Mouse (Mus musculus) CD8-positive naive resting alpha-beta T cell, adult 2 months (primary cell): ENCODE results near the gene Map2k5.

Experiments used
- DNase-seq, 2 experiments: peaks; one replicate each; pipeline ENCODE4 v3.0.0; 2022; ENCODE audit warnings: low read depth in 2 of 2, low spot score in 2 of 2

Gene Map2k5

DNA sequence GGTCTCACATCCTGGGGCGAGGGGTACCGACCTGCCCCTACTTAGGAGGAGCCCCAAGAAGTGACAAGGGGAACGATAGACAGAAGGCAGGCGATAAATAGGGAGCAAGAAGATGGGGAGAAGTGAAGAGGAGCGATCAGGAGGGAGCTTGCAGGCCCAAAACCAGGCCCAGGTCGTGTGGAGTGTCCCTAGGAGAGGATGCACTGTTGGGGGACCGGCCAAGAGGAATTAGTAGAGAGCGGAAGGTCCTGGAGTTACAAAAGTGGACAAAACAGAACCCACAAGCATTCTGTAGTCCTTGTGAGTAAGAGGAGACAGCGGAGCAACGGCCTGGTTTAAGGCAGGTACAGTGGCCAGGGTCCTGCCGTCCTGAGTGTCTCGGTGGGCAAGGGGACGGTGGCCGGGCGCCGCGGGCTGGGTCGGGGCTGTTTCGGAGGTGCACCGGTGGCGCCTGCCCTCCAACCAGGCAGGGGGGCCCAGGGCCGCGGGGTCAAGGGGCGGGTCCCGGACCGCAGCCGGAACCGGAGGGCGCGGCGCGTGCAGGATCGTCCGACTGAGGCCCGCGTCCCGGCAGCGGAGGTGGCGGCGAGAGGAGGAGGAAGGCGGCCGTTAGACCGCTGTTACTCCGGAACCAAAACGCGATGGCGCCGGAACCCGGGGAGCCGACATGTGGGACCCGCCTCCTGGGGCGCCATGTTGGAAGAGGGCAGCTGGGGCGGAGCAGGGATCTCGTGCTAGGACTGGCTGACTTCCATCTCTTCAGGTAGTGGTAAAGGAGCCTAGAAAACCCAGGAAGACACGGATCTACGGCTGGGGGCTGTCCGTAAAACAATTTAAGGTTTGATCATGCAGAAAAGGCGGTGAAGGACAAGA lies at the start of gene Map2k5:
Gene Map2k5, minus strand, starts transcription at position 633 of the 873 bp plus-strand sequence.
- DNase-seq, result peak; percentile 85

DNA sequence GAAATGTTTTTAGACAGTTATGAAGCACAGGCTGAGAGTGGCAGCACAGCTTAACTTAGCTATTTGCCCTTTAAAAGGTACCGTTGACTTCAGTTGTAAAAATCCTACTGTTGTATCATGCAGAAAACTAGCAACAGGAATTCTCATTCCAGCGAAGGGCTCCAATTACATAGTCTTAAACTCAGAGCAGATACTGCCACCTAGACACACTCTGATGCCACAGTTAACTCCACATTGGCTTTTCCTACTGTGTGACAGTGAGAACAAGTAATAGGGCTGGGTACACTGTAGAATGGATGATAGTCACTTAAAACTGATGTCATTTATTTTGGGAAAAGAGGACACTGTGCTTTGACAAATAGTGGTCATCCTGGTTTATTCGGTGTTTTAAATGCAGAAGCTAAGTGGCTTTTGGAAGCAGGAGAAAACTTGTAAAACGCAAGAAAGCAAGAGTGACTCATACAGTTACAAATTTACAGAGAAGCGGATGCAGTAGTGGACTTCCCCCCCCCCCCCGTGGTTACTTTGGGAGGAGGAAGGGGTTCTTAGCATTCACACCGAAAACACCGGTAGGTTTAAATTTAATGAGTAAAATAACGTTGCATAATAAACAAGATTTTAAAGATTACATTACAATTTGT lies 43.5 kb upstream of the Map2k5 start:
- DNase-seq, result no peak

DNA sequence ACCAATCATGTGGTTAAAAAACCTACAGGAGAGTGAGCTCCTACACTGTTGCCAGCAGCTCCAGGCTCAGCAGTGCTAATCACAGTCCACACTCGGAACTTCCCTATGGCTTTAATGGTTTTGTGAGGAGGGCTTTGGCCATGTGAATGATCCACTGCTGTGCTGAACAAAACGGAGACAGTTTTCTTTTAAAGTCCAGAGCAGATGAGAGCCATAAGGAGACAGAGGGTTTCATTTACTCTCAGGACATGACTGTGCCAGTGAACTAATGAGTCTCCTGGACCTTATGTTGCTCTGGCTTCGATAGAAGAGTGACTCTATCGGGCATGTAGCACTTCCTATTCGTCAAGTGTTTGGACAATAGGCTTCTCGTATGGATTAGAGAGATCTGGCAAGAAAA lies 42.7 kb upstream of the Map2k5 start:
- no peak for DNase-seq

DNA sequence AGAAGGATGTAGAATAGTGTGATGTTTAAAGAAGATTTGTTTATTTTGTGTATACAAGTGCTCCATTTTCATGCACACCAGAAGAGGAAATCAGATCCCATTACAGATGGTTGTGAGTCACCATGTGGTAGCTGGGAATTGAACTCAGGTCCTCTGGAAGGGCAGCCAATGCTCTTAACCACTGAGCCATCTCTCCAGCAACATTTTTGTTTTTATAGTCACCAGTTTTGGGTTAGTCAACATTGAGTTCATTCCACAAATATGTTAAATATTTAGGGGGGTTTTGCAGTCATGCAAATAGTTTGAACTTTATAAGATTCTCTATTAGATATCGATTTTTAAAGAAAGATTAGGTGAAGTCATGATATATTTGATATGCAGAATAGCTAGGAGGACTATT lies 22.5 kb upstream of the Map2k5 start:
- DNase-seq, result no peak

DNA sequence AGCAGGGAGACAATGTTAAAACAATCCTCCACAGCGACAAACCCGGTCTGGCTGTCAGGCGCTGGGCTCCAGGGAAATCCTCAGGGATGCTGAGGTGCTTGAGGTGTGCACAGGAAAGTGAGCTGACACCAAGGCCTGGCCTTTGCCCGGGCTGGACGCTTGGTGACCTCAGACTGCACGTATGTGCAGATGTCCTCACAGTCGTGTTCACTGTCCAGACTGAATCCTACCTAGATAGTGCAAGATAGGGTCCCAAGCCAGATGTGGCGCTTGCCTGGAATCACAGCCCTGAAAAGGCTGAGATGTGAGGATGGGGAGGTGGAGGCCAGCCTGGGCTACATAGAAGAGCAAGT lies 21.7 kb upstream of the Map2k5 start:
- no peak for DNase-seq

DNA sequence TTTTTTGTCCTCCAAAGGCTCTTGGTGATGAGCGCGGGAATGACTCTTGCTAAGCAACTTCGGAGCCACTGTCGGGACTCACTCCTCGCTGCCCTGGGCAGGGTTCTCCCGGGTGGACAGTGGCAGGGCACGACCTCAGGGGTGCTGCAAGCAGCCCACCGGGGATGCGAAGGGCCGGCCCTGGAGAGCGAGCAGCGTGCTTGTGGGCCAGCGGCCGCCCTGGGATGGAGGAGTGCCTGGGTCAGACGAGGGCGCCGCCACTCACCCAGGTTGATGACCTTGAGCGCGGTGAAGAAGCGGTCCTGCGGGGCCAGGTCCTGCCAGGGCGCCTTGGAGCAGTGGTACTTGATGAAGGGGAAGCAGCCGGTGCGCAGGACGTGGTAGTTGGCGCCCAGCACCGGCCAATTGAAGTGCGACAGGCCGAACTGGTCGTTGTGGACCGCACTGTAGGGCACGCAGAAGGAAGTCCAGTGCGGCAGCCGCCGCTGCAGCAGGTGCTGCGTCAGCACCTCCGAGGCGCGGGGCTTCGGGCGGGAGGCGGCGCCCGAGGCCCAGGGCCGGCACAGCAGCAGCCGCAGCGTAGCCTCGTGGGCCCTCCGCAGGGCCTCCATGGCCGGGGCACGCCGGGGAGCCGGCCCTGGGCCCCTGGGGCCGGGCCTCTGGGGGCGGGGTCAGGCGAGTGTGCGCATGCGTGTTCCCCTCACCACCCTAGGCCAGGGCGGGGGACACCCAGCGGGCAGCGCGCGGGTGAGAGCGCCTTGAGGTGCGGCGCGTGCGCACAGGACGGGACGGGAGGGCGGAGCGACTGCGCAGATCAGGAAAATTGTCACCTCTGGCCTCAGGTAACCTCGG lies 21.1 kb upstream of the Map2k5 start, which contains the start of gene 2300009A05Rik:
Gene 2300009A05Rik, minus strand, starts transcription at position 636 of the 852 bp plus-strand sequence.
- peak; percentile 93 to 94 for DNase-seq

DNA sequence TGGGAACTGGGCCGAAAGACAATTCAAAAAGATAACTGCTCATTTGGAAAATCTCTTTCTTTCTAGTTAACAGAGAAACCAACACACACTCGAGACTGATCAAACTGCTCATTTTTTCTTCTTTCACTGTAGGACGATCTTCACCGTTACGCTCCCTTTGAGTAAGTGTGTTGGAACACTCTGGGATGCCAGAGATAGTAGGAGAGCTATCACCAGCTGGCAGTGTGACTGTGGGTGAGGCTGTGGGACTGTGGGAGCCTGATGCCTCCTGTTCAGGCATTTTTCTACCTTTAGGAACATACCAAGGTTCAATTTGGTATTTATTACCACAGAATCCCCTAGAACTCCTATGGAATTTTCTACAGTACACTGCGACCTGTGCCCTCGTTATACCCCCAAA lies 17.9 kb upstream of the Map2k5 start:
- DNase-seq, result no peak

DNA sequence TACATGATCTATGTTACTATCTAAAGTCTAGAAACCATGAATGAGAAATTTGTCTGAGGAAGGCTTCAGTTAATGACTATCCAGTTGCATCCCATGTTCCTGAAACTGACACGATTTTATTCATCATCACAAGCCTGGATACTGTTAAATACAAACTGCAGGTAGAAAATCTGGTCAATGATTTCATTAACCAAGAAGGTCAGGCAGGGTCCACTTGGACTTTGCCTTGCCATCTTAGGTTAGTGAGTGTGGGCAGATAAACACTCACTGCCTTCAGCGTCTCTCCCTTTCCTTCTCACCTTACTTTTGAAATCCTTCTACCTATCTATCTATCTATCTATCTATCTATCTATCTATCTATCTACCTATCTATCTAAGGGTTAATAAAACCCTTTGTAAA lies 13.6 kb upstream of the Map2k5 start:
- DNase-seq, result no peak

DNA sequence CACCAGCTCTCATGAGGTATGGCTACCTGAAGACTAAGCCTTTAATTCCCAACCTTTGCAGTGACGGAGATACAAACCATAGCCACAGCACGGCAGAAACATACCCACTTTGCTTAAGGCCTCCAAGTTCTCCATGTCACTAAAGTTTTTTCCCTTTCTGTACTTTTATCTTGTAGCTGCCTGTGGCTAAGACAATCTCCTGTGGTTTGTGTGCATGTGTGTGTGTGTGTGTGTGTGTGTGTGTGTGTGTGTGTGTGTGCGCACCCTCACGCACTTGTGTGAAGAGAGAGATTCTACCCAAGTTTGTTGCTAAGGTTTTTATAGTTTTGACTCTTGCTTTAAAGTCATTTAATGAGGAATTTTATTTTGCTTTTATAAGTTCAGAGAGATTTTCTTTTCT lies 5.1 kb upstream of the Map2k5 start:
- no peak for DNase-seq

DNA sequence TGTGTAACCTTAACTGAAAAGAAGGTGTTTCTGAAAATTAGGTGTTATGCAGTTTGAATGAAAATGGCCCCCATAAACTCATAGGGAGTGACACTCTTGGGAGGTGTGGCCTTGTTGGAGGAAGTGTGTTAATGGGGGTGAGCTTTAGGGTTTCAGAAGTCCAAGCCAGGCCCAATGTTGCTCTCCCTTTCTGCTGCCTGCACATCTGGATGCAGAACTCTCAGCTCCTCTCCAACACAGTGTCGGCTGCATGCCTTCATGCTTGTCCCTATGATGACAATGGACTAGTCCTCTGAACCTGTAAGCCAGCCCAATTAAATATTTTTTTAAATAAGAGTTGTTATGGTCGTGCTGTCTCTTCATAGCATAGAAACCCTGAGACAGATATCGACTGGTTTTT lies 2.6 kb upstream of the Map2k5 start:
- DNase-seq, result no peak

DNA sequence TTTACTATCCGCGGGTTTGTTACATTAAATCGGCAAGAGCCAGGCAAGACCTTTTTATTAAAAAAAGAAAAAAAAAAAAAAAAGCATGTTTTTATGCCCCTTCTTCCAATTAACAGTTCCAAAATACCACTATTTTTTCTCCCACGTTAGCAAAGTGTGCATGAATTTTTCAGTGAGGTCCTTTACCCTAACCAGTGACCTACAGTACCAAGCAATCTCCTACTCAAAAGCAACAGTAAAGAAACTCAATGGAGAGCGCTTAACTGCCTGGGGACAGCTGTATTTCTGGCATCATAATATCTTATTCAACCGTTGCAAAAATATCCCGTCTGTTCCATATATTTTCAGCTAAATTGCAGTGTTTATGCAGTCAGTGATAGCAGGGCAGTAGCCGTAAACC lies 472 bp upstream of the Map2k5 start:
- no peak for DNase-seq

DNA sequence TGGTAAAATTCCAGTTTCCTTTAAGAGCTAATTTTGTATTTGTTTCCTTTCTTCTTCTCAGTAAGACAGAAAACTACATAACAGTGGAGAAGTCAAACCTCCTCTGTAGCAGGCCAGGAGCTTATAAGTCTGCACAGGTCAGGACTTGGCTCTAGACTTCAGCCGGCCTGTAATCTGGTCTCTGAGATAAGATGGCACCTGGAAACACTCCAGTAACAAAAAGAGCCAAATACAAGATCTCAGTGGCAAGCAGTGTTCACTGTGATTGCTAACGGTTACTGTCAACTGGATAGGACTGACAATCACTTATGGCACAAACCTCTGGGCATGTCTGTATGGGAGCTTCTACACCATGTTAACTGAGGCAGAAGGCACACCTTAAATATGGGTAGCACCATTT lies 4.4 kb downstream of the Map2k5 start:
- DNase-seq, result no peak

DNA sequence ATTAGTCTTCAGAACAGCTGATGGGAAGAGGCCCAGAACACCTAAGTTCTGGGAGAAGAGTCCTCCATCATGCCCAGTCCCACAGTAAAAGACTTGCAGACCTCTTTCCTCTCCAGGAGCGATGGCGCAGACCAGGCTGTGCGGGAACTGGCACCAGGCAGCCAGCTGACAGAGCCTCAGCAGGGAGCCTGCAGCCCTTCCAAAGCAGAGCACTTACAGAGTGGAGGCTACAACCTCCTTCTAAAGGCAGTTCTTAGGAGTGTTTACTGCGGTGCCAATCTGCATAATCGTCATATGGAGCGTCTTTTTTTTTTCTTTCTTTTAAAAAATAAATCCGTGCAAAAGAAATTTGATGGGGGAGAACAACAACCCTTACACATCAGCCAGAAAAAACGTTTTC lies 5.2 kb downstream of the Map2k5 start:
- DNase-seq, result no peak

DNA sequence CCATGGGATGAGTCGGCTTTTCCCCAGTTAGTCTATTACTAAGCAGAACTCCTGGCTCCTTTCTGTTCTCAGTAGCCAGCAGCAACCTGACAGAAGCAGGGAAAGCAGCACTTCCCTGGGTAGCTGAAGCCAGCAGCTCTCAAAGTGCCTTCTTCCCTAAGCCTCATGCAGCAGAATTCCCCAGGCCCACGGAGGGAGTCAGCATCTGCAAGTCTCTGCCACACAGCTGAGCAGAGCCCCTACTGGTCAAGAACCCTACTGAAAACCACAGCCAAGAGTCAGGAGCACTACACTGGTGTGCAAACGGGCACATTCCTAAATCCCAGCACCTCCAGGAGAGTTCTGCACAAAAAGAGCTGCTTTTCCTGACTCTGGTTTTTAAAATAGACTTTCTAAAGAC lies 17.3 kb downstream of the Map2k5 start:
- no peak for DNase-seq

DNA sequence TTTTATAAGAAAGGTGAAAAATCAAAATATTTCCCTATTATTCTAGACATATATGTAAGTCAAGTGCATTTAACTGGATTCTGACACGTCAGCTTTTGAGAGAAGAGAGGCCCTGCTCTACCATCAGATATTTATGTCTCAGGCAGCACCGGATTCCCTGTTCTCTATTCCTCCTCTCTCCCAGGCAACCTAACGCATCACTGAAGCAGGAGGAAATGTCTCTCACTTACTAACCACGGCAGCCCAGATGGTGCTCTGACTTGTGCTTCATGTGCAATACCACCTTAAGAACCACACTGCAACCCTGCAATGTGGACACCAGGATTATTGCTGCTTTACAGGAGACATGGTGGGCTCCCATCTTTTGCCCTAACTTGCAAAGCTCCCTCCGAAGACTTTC lies 18.7 kb downstream of the Map2k5 start:
- DNase-seq, result no peak

DNA sequence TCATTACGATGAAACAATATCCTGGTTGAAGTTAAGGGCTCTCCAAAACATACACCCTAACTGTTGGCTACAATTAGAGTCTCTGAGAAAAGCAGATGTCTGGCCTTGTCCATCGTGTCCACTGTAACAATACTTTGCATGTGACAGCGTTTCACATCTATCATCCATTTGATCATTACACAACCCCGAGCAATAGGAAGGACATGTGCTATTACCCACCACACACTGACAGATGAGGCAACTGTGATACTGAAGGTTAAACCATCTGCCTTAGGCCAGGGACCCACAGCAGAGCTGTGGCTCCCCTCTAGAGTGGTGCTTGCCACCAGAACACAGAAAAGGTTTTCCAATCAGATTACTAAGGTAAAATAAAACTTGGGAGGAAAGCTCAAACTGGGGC lies 21.0 kb downstream of the Map2k5 start:
- no peak for DNase-seq

DNA sequence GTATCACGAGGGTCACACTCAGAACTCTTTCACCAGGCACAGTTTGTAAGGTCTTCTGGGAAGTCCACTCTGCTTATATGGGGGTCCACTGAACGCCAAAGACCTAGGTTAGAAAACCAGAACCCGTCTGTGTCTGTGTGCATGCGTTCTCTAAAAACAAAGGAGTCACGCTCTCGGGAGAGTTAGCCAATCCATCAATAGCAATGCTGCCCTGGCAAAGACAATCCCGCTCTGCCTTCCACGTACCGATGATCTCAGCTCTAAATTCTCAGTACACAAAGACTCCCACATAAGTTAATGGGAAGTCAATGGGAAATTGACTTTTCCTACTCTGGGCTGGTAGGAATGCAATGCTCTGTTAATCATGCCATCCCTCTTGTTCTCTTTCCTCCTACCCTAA lies 21.4 kb downstream of the Map2k5 start:
- no peak for DNase-seq

DNA sequence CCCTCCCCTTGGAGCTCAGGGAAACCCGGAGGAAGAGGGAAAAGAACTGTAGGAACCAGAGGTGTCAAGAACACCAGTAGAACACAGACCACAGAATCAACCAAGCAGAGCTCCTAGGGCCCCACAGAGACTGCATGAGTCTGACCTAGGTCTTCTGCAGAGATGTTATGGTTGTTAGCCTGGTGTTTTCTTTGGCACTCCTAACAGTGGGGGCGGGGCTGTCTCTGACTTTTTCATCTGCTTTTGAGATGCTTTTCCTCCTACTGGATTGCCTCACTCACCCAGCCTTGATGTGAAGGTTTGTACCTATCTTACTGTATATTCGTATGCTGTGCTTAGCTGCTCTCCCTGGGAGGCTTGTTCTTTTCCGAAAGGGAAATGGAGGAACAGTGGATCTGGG lies 23.5 kb downstream of the Map2k5 start:
- DNase-seq, result no peak

DNA sequence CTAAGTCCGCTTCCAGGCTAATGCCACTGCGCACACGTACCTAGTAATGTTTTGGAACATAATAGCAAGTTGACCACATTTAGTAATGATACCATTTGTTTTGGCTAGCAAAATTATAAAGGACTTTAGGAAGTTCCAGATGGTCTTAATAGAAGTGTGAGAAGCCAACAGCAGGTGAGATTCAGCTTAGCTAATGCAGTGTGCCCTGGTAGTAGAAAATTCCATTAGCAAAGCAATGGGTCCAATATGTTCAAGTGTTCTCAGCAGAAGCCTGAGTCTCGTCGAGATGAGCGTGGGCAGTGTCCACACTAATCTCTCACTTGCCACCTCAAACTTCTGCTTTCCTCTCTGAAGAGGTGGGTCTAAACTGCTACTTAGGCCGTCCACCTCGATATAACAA lies 27.7 kb downstream of the Map2k5 start:
- DNase-seq, result no peak

DNA sequence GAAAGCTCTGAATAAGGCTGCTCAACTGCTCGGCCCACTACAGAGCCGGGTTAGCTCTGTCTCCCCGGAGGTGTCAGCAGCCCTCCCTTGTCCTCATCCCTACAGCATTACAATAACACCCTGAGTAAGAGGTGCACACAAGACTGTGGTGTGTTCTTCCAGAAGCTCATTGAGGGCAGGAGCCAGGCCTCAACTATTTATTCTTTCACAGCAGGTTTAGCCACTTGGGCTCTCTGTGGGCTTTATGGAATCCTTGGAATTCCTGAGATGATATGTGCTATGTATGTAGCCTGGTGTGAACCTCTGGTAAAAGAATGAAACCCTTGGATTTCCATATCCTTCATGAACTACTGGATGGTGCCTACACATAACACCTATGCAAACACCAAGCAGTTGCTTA lies 28.5 kb downstream of the Map2k5 start:
- DNase-seq, result no peak

DNA sequence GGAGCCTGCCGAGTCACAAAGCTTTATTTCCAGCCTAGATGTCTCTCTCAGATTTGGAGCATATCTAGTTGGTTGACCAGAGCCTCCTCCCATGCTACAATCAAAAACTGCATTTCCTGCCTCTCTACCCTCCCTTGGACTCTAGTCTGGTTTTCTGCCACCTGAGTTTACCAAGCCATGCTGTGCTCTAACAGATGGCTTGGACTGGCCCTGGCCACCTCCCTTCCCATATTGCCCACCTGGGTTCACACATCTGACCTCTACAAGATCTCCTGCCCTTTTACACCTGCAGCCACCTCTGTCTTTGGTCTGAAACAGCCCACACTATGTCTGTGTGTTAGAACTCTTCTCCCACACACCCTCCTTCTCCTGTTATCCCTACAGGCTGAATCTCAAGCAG lies 29.6 kb downstream of the Map2k5 start:
- no peak for DNase-seq

DNA sequence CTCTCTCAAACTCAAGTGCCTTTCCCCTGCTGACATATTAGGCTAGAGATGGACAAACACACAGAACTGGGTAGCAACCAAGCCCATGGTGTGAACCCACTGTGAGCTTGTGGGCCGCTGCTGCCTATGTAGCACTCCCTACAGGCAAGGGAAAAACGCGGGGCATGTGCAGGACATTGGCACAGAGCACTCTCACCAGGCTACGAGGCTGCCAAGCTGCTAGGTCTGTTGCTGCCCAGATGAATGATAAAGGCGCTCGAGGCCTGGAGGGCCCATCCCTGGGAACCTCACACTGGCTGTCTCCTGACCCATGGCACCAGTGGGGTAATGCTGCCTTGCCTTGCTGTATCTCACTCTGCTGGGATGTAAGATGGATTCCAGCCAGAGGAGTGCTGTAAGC lies 31.7 kb downstream of the Map2k5 start:
- DNase-seq, result no peak
